Mouse (Mus musculus) WW6 (cell line): ENCODE measurements at regions not wholly inside any gene's neighbourhood (a gene's known extent, or its start where the extent isn't known, plus 50 kb on each side); places are given as distances from the start of the nearest gene placed in this dataset.

Source experiments
- DNase-seq: peaks from one replicate; pipeline ENCODE4 v3.0.0-alpha.2; 2013; ENCODE audit warnings: low read depth, low spot score

DNA sequence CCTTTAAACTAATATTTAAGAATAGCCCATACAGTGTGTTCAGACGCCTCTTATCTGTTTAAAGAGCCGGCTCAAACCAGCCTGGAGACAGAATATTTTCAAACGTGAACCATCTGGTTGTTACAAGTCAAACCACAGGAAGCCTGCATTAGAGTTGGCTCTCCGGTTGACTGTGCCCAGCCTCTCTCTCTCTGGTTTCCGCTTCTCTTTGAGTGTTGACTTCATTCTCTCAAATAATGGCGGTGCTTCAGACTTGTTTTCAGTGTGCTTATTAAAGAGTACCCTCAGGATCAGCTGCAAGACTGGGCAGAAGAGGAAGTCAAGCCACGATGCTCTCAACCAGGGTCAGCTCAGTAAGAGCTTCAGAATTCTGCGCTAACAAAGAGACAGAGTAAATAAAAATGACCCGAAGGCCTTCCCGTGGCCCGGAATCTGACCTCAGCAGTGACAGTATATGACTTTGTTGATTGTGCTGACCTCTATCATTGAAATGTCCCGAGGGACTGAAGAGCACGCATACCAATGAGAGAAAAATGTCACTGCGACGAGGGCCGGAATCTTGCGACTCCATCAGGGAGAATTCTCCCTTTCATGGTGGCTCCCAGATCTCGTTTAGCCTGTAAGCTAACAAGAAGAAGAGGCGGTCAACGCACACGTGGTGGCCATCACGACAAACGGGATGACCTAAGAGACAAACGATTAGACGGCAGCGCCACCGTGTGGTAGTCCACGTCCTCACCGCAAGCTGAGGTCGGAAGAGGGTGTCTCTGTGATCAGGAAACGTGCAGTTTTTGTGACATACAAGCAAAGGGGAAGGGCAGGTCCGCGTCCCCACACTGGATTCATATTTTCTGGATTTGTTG lies 55.3 kb upstream of the Cpsf6 start:
- DNase-seq: no peak

DNA sequence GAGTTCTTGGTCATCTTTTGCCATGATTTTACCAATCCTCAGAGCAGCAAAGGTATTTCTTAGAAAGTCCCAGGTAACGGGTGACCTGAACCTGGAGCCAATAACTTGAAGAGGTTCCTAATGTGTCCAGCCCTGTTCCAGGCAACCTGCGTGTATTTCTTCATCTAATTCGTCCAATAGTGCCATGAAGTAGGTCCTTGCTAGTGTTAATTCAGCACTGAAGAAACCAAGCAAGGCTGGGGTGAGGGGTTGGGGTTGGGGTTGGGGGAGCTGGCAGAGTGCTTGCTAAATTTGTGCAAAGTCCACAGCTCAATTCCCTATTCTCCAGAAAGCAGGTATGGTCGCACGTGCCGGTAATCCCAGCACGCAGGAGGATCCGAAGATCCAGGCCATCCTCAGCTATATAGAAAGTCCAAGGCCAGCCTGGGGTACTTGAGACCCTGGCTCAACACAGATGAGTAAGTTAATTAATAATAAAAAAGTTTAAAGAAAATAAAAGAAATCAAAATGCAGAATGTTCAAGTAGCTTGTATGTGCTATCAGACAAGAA lies 54.6 kb upstream of the Cpsf6 start:
- DNase-seq: no peak

DNA sequence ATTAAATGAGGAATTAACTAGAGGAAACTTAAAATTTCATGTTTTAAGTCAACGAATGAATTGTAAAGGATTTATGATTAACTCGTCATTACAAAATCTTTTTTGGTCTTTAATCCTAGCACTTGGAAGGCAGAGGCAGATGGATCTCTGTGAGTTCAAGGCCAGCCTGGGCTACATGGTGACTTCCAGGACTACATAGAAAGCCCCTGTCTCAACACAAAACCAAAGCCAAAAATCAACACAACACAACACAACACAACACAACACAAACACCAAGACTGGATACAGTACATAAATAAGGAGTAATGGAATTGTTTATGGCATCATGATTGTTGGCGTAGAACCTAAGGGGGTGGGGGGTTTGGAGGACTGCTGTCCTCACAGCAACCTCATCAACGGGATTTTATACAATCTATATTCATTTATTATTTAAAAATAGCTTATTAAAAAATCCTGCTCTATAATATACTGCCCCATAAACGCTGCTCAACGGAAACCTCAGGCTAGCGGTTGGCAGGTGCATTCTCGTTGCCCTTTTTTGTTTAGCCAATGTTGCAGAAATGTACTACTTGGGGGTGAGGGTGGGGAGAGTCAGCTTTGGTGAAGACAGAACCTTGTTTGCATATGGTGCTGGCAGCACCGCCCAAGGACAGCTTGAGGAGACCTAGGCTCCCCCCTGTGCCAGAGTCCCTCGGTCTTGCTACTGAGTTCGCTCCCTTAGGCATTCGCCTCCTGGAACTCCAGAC lies 53.9 kb upstream of the Cpsf6 start:
- no peak for DNase-seq

DNA sequence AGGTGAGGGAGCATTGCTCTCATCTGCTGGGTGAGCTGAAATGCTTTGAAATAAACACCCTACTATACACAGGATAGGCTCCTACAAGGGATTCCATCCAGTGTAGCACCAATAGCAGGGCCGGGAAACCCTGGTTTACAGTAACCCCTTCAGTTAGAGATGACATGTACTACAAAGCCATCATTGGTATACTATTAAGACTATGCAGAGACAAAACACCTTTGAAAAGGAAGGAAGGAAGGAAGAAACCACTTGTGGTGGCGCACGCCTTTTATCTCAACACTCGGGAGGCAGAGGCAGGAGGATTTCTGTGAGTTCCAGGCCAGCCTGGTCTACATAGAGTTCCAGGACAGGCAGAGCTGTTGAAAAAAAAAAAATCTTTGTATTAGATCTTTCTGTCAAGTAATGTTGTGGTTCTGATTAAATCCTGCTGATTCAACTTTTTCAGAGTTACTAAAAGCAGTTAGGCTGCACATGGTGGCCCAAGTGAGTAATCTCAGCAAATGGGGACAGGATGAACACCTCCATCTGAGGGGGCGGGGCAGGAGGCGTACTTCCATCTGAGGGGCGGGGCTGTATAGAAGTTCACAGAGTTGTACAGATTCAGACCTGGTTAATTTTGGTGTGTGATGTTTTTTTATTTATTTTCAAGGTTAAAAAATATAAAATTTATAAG lies 53.2 kb upstream of the Cpsf6 start:
- DNase-seq: no peak

DNA sequence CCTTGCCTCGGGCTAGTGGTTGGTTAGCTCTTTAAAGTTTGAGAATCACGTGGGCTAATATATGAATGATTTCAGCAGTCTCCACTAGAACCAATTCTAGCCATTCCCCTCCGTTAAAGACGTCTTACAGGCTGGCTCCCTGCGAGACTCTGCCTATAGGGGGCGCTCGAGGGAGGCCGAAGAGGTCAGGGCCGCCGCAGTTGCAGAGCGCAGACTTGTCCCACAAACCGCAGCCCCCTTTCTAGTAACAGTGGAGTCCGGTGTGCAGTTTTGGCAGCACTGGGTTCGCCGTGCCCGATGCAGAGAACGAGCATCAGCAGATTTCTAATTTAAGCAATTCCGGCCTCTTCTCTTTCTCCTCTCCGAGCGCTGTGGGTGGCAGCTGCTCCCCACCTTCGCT lies 52.6 kb upstream of the Cpsf6 start:
- no peak for DNase-seq

DNA sequence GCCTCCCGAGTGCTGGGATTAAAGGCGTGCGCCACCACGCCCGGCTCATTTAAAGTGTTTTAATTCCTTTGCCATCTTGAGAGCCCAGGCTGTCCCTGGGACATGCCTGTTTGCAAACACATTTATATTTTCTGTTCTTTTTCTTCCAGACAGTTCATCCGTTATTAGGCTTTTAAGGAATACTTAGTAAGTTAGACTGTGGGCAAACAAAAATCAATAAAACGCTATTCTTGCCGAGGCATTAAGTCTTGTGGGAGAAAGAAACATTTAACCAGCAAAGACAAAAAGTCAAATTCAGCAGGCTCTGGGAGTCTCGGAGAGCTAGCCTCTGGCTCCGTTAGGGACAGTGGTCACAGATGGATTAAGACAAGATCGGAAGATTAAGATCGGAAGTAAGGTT lies 52.0 kb upstream of the Cpsf6 start:
- no peak for DNase-seq

DNA sequence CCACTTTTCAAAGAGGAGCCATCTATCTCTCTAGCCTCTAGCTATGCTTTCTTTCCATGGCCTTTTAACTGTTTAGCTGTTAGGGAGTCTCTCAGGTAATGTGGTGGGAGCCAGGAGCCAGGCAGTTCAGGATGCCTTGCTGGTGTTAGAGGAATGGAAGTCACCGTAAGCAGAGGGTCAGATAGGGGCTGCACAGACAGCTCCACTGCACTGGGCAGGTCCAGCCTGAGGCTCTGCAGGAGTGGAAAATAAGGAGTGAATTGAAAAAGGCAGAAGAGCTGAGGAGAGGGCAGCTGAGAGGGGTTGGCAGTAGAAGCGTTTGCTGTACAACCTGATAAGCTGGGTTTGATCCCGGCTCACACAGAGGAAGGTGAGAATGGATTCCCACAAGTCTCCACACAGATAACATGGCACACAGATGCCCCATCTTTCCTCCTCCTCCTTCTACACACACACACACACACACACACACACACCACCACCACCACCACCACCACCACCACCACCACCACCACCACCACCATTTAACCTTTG lies 51.3 kb upstream of the Cpsf6 start:
- DNase-seq: no peak

DNA sequence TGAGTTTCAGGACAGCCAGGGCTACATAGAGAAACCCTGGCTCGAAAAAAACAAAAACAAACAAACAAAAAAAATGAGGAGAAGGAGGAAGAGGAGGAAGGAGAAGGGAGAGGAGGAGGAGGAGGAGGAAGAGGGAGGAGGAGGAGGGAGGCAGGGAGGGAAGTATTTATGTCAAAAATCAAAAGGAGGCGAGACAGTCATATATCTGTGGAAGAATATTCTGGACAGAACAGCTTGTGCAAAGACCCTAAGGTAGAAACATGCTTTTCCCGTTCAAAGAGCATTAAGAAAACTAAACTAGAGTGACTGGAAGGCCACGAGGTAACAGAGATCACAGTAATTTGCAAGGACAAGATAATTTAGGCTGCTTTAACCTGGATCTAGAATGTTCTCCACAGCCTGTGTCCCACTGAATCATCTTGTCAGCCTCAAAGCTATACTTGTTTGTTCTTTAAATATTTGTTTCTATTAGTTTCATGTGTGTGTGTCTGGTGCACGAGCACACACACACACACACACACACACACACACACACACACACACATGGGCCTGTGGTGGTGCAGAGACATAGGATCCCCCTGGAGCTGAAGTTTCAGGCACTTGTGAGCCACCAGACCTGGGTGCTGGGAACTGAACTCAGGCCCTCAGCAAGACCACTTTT lies 50.5 kb upstream of the Cpsf6 start:
- DNase-seq: no peak

DNA sequence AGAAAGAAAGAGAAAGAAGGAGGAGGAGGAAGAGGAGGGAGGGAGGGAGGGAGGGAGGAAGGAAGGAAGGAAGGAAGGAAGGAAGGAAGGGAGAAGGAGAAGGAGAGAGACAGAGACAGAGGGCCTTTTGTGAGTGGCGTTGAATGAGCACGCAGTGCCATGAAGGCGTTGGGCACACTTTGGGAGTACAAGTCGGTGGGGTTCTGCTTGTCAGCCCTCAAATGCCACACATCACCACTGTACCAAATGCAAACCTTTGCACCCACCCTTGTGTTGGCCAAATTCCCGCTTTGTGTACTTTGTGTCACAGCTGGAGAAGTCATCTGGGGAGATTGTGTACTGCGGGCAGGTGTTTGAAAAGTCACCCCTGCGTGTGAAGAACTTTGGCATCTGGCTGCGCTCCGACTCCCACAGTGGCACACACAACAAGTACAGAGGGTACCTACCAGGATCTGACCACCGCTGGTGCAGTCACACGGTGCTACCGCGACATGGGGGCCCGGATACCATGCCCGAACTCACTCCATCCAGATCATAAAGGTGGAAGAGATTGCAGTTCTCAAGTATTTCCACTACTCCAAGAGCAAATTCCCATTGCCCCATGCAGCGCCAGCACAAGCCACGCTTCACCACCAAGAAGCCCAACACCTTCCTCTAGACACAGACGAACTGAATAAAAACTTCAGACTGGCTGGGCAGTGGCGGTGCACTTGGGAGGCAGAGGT lies 49.8 kb upstream of the Cpsf6 start:
- no peak for DNase-seq
